Mouse (Mus musculus): ENCODE data around the gene Mier3. TPM values are rescaled to one million over a fixed set of nuclear protein-coding genes. Genes with fewer than 3 reads are reported as not detected.

The Mier3 gene
- total RNA-seq, 4 experiments from 2014 or later = 12.6 to 17.2 (median 13.9) TPM

Other genes starting within 250 kb of the Mier3 start
- gene Gpbp1, start 190.9 kb upstream of the Mier3 start, total RNA-seq (2022) = 10 to 100 TPM; 49.2 to 57.7 (median 53.1) TPM
- gene Gm49496, start 131.0 kb upstream of the Mier3 start, total RNA-seq (2022) = not detected
- not detected for gene Gm10198, start 88.2 kb upstream of the Mier3 start, total RNA-seq (2022)
- 10 to 100 TPM; 20.9 to 29.5 (median 21.3) TPM for gene Map3k1, start 128.0 kb downstream of the Mier3 start, total RNA-seq (2022)

Measured in heart, adult 8-10 months (tissue).